Comparison of ENCODE assay signal across 20 mouse cellular contexts in genomic region chr9:117355501-117355900, GRCm38 (mm10).
DNase-seq lines count a peak whose midpoint lies in the region; ATAC-seq and TF ChIP-seq lines count a peak whose summit lies in the region.
"Had no signal": no experiment of that assay in that cellular context is flagged by ENCODE, and none has a peak within 500 bp of the region (broad histone marks: within the 10 kb centered on the region; RNA-seq: fewer than 3 reads in every experiment).

No protein-coding gene starts in this region.

- peak; percentile 17; the same call in 1 of the 2 replicates for TF ChIP-seq CTCF in kidney, postnatal 0 days (IDR thresholded peaks at IDR 0.05; ENCODE audit: low read depth)
- TF ChIP-seq CTCF in thymus, adult 2 months (IDR thresholded peaks at IDR 0.05; ENCODE audit: borderline replicate concordance, control insufficient read depth, extremely low read depth, insufficient read depth, low read length, poor library complexity): no peak

- WGBS in embryonic facial prominence, embryonic 13.5 days: 62% methylated on average over 5 of the region's 5 CpGs
- 64% methylated on average over 5 of the region's 5 CpGs for WGBS in embryonic facial prominence, embryonic 10.5 days
- WGBS in kidney, postnatal 0 days: 86% methylated on average over 5 of the region's 5 CpGs
- WGBS in thymus, adult 2 months: 98% methylated on average over 5 of the region's 5 CpGs

- H3K9ac ChIP-seq in embryonic facial prominence, embryonic 13.5 days: no peak overlapping the region
- no peak overlapping the region for H3K9ac ChIP-seq in kidney, postnatal 0 days (ENCODE audit: low read depth, low read length)
- H3K9ac ChIP-seq: forebrain, postnatal 0 days had no signal

- no peak overlapping the region for H3K27ac ChIP-seq in embryonic facial prominence, embryonic 13.5 days
- H3K27ac ChIP-seq in embryonic facial prominence, embryonic 10.5 days (replicated peaks): no peak overlapping the region
- H3K27ac ChIP-seq in kidney, postnatal 0 days: no peak overlapping the region
- no peak overlapping the region for H3K27ac ChIP-seq in thymus, adult 2 months (ENCODE audit: control insufficient read depth, insufficient read depth, low read length)

- ATAC-seq in embryonic facial prominence, embryonic 13.5 days (ENCODE audit: insufficient number of reproducible peaks, insufficient read depth, low FRiP score, low TSS enrichment, low read depth): 0 out of 2 replicates have a peak, but pooled peaks have one; percentile 37
- no peak for ATAC-seq in kidney, postnatal 0 days (replicated peaks; ENCODE audit: low FRiP score, low read depth)
- ATAC-seq: forebrain, postnatal 0 days; midbrain, embryonic 16.5 days had no signal

- no peak overlapping the region for H3K4me3 ChIP-seq in embryonic facial prominence, embryonic 13.5 days
- H3K4me3 ChIP-seq in embryonic facial prominence, embryonic 10.5 days: no peak overlapping the region
- no peak overlapping the region for H3K4me3 ChIP-seq in kidney, postnatal 0 days (replicated peaks; ENCODE audit: low read depth, low read length)
- H3K4me3 ChIP-seq in thymus, adult 2 months (ENCODE audit: control insufficient read depth, insufficient read depth, low read length): no peak overlapping the region
- H3K4me3 ChIP-seq: megakaryocyte, embryonic 14.5 days had no signal

- H3K36me3 ChIP-seq in embryonic facial prominence, embryonic 13.5 days: no peaks in the 10 kb centered on the region
- no peaks in the 10 kb centered on the region for H3K36me3 ChIP-seq in embryonic facial prominence, embryonic 10.5 days (replicated peaks)
- no peaks in the 10 kb centered on the region for H3K36me3 ChIP-seq in kidney, postnatal 0 days (ENCODE audit: insufficient read depth, low read length)
- no peaks in the 10 kb centered on the region for H3K36me3 ChIP-seq in thymus, adult 2 months (ENCODE audit: control insufficient read depth, insufficient read depth, low read length)

- no peaks in the 10 kb centered on the region for H3K27me3 ChIP-seq in embryonic facial prominence, embryonic 13.5 days
- H3K27me3 ChIP-seq in embryonic facial prominence, embryonic 10.5 days (replicated peaks; ENCODE audit: low read depth, poor library complexity, severe bottlenecking): peaks cover 28% of the 10 kb centered on the region
- H3K27me3 ChIP-seq in kidney, postnatal 0 days (ENCODE audit: insufficient read depth, low read length): no peaks in the 10 kb centered on the region
- H3K27me3 ChIP-seq in thymus, adult 2 months (ENCODE audit: control insufficient read depth, insufficient read depth, low read length): no peaks in the 10 kb centered on the region
- H3K27me3 ChIP-seq: megakaryocyte, embryonic 14.5 days had no signal

- peaks cover 5% of the 10 kb centered on the region; the same call in 1 of the 2 replicates for H3K4me1 ChIP-seq in embryonic facial prominence, embryonic 13.5 days
- peaks cover 14% of the 10 kb centered on the region for H3K4me1 ChIP-seq in embryonic facial prominence, embryonic 10.5 days
- 0 out of 2 replicates have a peak, but pooled peaks cover 8% of the 10 kb centered on the region for H3K4me1 ChIP-seq in kidney, postnatal 0 days (replicated peaks; ENCODE audit: insufficient read depth, low read length)
- no peaks in the 10 kb centered on the region for H3K4me1 ChIP-seq in thymus, adult 2 months (replicated peaks; ENCODE audit: control insufficient read depth, insufficient read depth, low read length)
- H3K4me1 ChIP-seq: megakaryocyte, embryonic 14.5 days had no signal

- no peak for TF ChIP-seq POLR2A in thymus, adult 2 months (IDR thresholded peaks at IDR 0.05; ENCODE audit: control insufficient read depth, extremely low read depth, insufficient read depth, low read length, poor library complexity)

- DNase-seq in embryonic facial prominence, embryonic 10.5 days (ENCODE audit: low spot score): no peak
- no peak for DNase-seq in kidney, postnatal 0 days (ENCODE audit: low spot score)
- no peak for DNase-seq in kidney, adult 11 months
- DNase-seq in thymus, postnatal 4 days: peak; percentile 9
- DNase-seq in thymus, adult 2 months: no peak
- DNase-seq in adrenal gland, postnatal 36 days: no peak
- no peak for DNase-seq in kidney, adult 8-10 months
- DNase-seq: adrenal gland, adult 8-10 months; cerebellum, adult 9-11 months; forebrain, postnatal 0 days; gastrocnemius, postnatal 36 days; heart, postnatal 10 days; kidney, adult 9 months; kidney, postnatal 36 days; left cerebral cortex, postnatal 4 days; right cerebral cortex, postnatal 14 days had no signal

- H3K4me2 ChIP-seq in embryonic facial prominence, embryonic 13.5 days: no peak overlapping the region
- no peak overlapping the region for H3K4me2 ChIP-seq in kidney, postnatal 0 days (ENCODE audit: low read length)
- H3K4me2 ChIP-seq: heart, embryonic 11.5 days had no signal

- H3K9me3 ChIP-seq in embryonic facial prominence, embryonic 13.5 days: no peaks in the 10 kb centered on the region
- H3K9me3 ChIP-seq in embryonic facial prominence, embryonic 10.5 days: no peaks in the 10 kb centered on the region
- H3K9me3 ChIP-seq in kidney, postnatal 0 days (replicated peaks; ENCODE audit: low read length): no peaks in the 10 kb centered on the region
